Comparison of ENCODE assay signal across 8 mouse cellular contexts in genomic region chr16:17405736-17406443, GRCm38 (mm10). TPM values are rescaled to one million over a fixed set of nuclear protein-coding genes. Genes with fewer than 3 reads are reported as not detected.
DNase-seq lines count a peak whose midpoint lies in the region; ATAC-seq and TF ChIP-seq lines count a peak whose summit lies in the region.

Snap29 (plus strand) TSS chr16:17405986.
Pi4ka (minus strand) TSS chr16:17406314.

- no peak for TF ChIP-seq CTCF in E14TG2a.4 (conservative IDR thresholded peaks at IDR 0.05; ENCODE audit: low read length)
- TF ChIP-seq CTCF in heart, postnatal 0 days (IDR thresholded peaks at IDR 0.05; ENCODE audit: low read depth) = no peak
- no peak for TF ChIP-seq CTCF in testis, adult 2 months (IDR thresholded peaks at IDR 0.05; ENCODE audit: control insufficient read depth, insufficient read depth, insufficient replicate concordance, low read depth, low read length)

- peak within 1 kb of the TSS; percentile 66 for H3K4me2 ChIP-seq in forebrain, embryonic 12.5 days
- H3K4me2 ChIP-seq in heart, postnatal 0 days (ENCODE audit: low read depth, low read length) = peak within 1 kb of the TSS; percentile 81
- H3K4me2 ChIP-seq in liver, embryonic 16.5 days (ENCODE audit: low read depth, low read length) = peak within 1 kb of the TSS; percentile 72
- H3K4me2 ChIP-seq in neural tube, embryonic 13.5 days = peak within 1 kb of the TSS; percentile 80

- H3K9me3 ChIP-seq in E14TG2a.4 (ENCODE audit: low read length) = no peaks in the 10 kb centered on the region
- H3K9me3 ChIP-seq in forebrain, embryonic 12.5 days = no peaks in the 10 kb centered on the region
- H3K9me3 ChIP-seq in heart, postnatal 0 days (replicated peaks; ENCODE audit: control insufficient read depth, low read length) = no peaks in the 10 kb centered on the region
- H3K9me3 ChIP-seq in liver, embryonic 16.5 days (replicated peaks; ENCODE audit: control insufficient read depth, low read length) = no peaks in the 10 kb centered on the region
- H3K9me3 ChIP-seq in neural tube, embryonic 13.5 days = no peaks in the 10 kb centered on the region

- WGBS in forebrain, embryonic 12.5 days = under 1% methylated on average over 61 of the region's 69 CpGs
- WGBS in heart, postnatal 0 days = under 1% methylated on average over 52 of the region's 69 CpGs
- under 1% methylated on average over 62 of the region's 69 CpGs for WGBS in liver, embryonic 16.5 days (ENCODE audit: insufficient replicate concordance)
- under 1% methylated on average over 58 of the region's 69 CpGs for WGBS in neural tube, embryonic 13.5 days

- peak within 1 kb of the TSS; percentile 87 for H3K27ac ChIP-seq in forebrain, embryonic 12.5 days
- peak within 1 kb of the TSS; percentile 82 for H3K27ac ChIP-seq in heart, postnatal 0 days (ENCODE audit: low read depth)
- H3K27ac ChIP-seq in liver, embryonic 16.5 days (ENCODE audit: low read length) = peak within 1 kb of the TSS; percentile 92
- H3K27ac ChIP-seq in neural tube, embryonic 13.5 days (replicated peaks) = peak within 1 kb of the TSS; percentile 88
- H3K27ac ChIP-seq in testis, adult 2 months (ENCODE audit: control insufficient read depth, insufficient read depth, low read depth, low read length) = peak within 1 kb of the TSS; percentile 91

- peaks cover 38% of the 10 kb centered on the region for H3K4me1 ChIP-seq in E14TG2a.4 (replicated peaks; ENCODE audit: low read depth, low read length)
- peaks cover 22% of the 10 kb centered on the region for H3K4me1 ChIP-seq in forebrain, embryonic 12.5 days
- peaks cover 18% of the 10 kb centered on the region; the same call in 1 of the 2 replicates for H3K4me1 ChIP-seq in heart, postnatal 0 days (ENCODE audit: control insufficient read depth, insufficient read depth)
- peaks cover 25% of the 10 kb centered on the region for H3K4me1 ChIP-seq in liver, embryonic 16.5 days (ENCODE audit: control insufficient read depth, low read depth, low read length)
- H3K4me1 ChIP-seq in neural tube, embryonic 13.5 days (replicated peaks) = peaks cover 42% of the 10 kb centered on the region
- peaks cover 2% of the 10 kb centered on the region; the same call in 1 of the 2 replicates for H3K4me1 ChIP-seq in testis, adult 2 months (ENCODE audit: control insufficient read depth, insufficient read depth, low read length)

- H3K4me3 ChIP-seq in E14TG2a.4 (replicated peaks; ENCODE audit: low read length) = peak within 1 kb of the TSS; percentile 90
- peak within 1 kb of the TSS; percentile 74 for H3K4me3 ChIP-seq in forebrain, embryonic 12.5 days (replicated peaks)
- H3K4me3 ChIP-seq in heart, postnatal 0 days (ENCODE audit: low read depth, low read length) = peak within 1 kb of the TSS; percentile 85
- peak within 1 kb of the TSS; percentile 74 for H3K4me3 ChIP-seq in liver, embryonic 16.5 days (ENCODE audit: low read depth, low read length)
- peak within 1 kb of the TSS; percentile 62 for H3K4me3 ChIP-seq in neural tube, embryonic 13.5 days
- H3K4me3 ChIP-seq in testis, adult 2 months (ENCODE audit: control insufficient read depth, low read depth, low read length) = peak within 1 kb of the TSS; percentile 100

- peak within 1 kb of the TSS; percentile 80 for H3K9ac ChIP-seq in forebrain, embryonic 12.5 days
- peak within 1 kb of the TSS; percentile 72 for H3K9ac ChIP-seq in heart, postnatal 0 days (replicated peaks; ENCODE audit: low read depth, low read length)
- H3K9ac ChIP-seq in liver, embryonic 16.5 days (ENCODE audit: low read depth, low read length) = peak within 1 kb of the TSS; percentile 83
- peak within 1 kb of the TSS; percentile 86 for H3K9ac ChIP-seq in neural tube, embryonic 13.5 days

- peak; percentile 99 for DNase-seq in c-Kit-positive CD71-positive TER-119-positive erythroid progenitor cells, embryonic 14.5 days (ENCODE audit: low spot score)
- DNase-seq in heart, postnatal 0 days (ENCODE audit: low spot score) = peak; percentile 96
- DNase-seq in kidney, postnatal 4 days = peak; percentile 100

- ATAC-seq in forebrain, embryonic 12.5 days (ENCODE audit: low FRiP score) = peak; percentile 98
- peak; percentile 97 for ATAC-seq in heart, postnatal 0 days (ENCODE audit: insufficient read depth, low read depth)
- peak; percentile 96 for ATAC-seq in liver, embryonic 16.5 days (ENCODE audit: low read depth)
- ATAC-seq in neural tube, embryonic 13.5 days (ENCODE audit: low read depth) = peak; percentile 98

- H3K36me3 ChIP-seq in E14TG2a.4 (ENCODE audit: insufficient read depth, low read length) = peaks cover 6% of the 10 kb centered on the region
- no peaks in the 10 kb centered on the region; the same call in 1 of the 2 replicates for H3K36me3 ChIP-seq in forebrain, embryonic 12.5 days (replicated peaks)
- no peaks in the 10 kb centered on the region for H3K36me3 ChIP-seq in heart, postnatal 0 days (replicated peaks; ENCODE audit: control insufficient read depth, insufficient read depth, low read length)
- no peaks in the 10 kb centered on the region for H3K36me3 ChIP-seq in liver, embryonic 16.5 days (ENCODE audit: control insufficient read depth, insufficient read depth)
- peaks cover 19% of the 10 kb centered on the region for H3K36me3 ChIP-seq in neural tube, embryonic 13.5 days
- H3K36me3 ChIP-seq in testis, adult 2 months (ENCODE audit: control insufficient read depth, insufficient read depth, low read length) = no peaks in the 10 kb centered on the region

- TF ChIP-seq POLR2A in testis, adult 2 months (IDR thresholded peaks at IDR 0.05; ENCODE audit: control insufficient read depth, low read depth, low read length) = peak; percentile 81

- TF ChIP-seq EP300 in heart, postnatal 0 days (IDR thresholded peaks at IDR 0.05; ENCODE audit: low read depth) = no peak; the same call in 1 of the 2 replicates

- no peaks in the 10 kb centered on the region for H3K27me3 ChIP-seq in E14TG2a.4 (ENCODE audit: insufficient read depth, low read length)
- H3K27me3 ChIP-seq in forebrain, embryonic 12.5 days = no peaks in the 10 kb centered on the region
- no peaks in the 10 kb centered on the region for H3K27me3 ChIP-seq in heart, postnatal 0 days (ENCODE audit: control insufficient read depth, insufficient read depth, low read length)
- H3K27me3 ChIP-seq in liver, embryonic 16.5 days (ENCODE audit: control insufficient read depth, insufficient read depth, low read depth, low read length) = no peaks in the 10 kb centered on the region
- H3K27me3 ChIP-seq in neural tube, embryonic 13.5 days = no peaks in the 10 kb centered on the region
- H3K27me3 ChIP-seq in testis, adult 2 months (ENCODE audit: control insufficient read depth, insufficient read depth, low read length) = no peaks in the 10 kb centered on the region

RNA-seq across cellular contexts. Expression of gene Snap29, which starts in this region (rescaled TPM):
- 15.5 and 16.9 TPM in 2 replicates for polyA plus RNA-seq in forebrain, embryonic 12.5 days (2016; fragmentation: Nextera tagmentation; extraction: Ambion mirVana)
- 20.3 and 22.3 TPM in 2 replicates for total RNA-seq in heart, postnatal 0 days (2014; rRNA removed; ENCODE audit: low replicate concordance)
- polyA plus RNA-seq in heart, postnatal 0 days (2015; fragmentation: Nextera tagmentation; extraction: Ambion mirVana) = 8.3 and 8.5 TPM in 2 replicates
- polyA plus RNA-seq in liver, embryonic 16.5 days (2015; fragmentation: Nextera tagmentation; extraction: Ambion mirVana) = 8.7 and 10.1 TPM in 2 replicates
- 22.3 and 22.5 TPM in 2 replicates for polyA plus RNA-seq in neural tube, embryonic 13.5 days (2015; fragmentation: Nextera tagmentation; extraction: Ambion mirVana)
- 7.1 and 8.3 TPM in 2 replicates for polyA plus RNA-seq in testis, adult 2 months (2012; rRNA removed)

RNA-seq across cellular contexts. Expression of gene Pi4ka, which starts in this region (rescaled TPM):
- 59.7 and 67.8 TPM in 2 replicates for polyA plus RNA-seq in forebrain, embryonic 12.5 days (2016; fragmentation: Nextera tagmentation; extraction: Ambion mirVana)
- total RNA-seq in heart, postnatal 0 days (2014; rRNA removed; ENCODE audit: low replicate concordance) = 49.2 and 60.0 TPM in 2 replicates
- polyA plus RNA-seq in heart, postnatal 0 days (2015; fragmentation: Nextera tagmentation; extraction: Ambion mirVana) = 16.9 and 18.5 TPM in 2 replicates
- polyA plus RNA-seq in liver, embryonic 16.5 days (2015; fragmentation: Nextera tagmentation; extraction: Ambion mirVana) = 13.5 and 15.2 TPM in 2 replicates
- 56.1 and 61.4 TPM in 2 replicates for polyA plus RNA-seq in neural tube, embryonic 13.5 days (2015; fragmentation: Nextera tagmentation; extraction: Ambion mirVana)
- 87.0 and 88.7 TPM in 2 replicates for polyA plus RNA-seq in testis, adult 2 months (2012; rRNA removed)

Comparison
In these comparisons a context has a peak if more than half of its experiments do, and no peak if none do; other contexts are left out.
1. Peak in every context shown above with its lines: DNase-seq, ATAC-seq, H3K4me3 ChIP-seq and H3K27ac ChIP-seq.